Mouse (Mus musculus) adrenal gland, postnatal 14 days (tissue): ENCODE data around the gene Ankrd17. TPM values are rescaled to one million over a fixed set of nuclear protein-coding genes. Genes with fewer than 3 reads are reported as not detected.
A peak's percentile ranks its signal among the peaks of the same experiment; 100 is the strongest.
"Not testable (repeated sequence)": the region's sequence is repeated elsewhere in the genome, so short reads cannot be mapped to it uniquely, and the experiment has no call there.

Experiments used
- DNase-seq: peaks from one replicate; pipeline ENCODE4 v3.0.0; 2021; ENCODE audit warnings: mixed read lengths
- total RNA-seq: library from RNA; stranded (reverse); gene quantifications from 2 replicates; pipeline ENCODE4 v1.2.3, GENCODE M21; 2021

Ankrd17 gene
- total RNA-seq, 1 experiment from 2014 or later, result 100 TPM

DNA sequence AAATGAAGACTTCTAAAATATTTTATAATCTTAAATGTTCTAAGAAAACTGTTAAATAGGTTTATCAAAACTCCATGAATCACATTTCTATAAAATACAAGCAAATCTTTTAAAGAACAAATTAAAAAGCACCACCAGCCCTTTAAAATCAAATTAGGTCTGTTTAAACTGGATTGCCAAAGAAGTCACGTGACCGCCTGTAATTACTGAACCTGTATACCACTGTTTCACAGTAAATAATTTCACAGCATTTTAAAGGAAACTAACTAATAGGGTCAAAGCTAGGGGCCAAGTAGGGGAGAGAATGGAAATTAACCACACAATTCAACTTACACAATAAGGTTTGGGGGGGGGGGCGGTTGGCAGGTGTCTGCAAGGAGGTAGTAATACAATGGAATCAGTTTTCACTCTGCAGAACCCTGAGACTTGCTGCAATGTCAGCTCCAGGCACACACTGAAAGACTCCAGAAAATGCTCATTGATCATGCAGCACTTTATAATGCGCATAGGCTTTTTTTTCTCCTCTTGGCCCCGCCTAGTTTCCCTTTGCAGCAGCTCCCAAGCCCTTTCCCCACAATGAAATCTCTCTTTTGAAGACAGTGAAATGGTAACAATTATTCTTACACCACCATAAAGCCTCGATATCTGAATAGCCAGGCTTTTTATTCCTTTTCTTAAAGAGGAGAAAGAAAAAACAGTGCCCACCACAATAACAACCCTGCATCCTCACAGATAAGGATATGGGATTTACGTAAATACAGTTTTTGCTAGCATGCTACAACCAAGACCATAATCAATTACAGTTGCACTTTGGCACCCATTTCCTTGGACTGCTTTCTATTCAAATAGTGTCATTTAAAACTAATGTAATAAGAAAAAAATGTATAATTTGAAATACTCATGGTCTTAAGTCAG is 27.9 kb downstream of the Ankrd17 start:
- DNase-seq, result no peak

DNA sequence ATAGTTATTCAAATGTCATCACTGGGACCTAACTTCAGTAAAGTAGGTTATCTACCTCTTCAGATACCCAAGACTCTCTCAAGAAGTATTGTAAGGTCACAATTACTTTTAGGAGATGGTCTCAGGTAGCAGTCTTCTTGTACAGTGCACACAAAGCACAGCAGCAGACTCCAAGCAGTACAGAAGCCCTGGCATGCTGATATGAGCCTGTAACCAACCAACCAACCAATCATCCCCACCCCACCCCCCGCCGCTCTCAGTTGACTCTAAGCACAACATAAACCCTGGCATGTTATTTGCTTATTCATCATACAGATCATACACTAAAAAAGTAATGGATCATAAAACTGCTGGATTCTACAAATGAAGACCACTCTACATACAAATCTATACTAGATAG is 33.9 kb downstream of the Ankrd17 start:
- DNase-seq, result no peak

DNA sequence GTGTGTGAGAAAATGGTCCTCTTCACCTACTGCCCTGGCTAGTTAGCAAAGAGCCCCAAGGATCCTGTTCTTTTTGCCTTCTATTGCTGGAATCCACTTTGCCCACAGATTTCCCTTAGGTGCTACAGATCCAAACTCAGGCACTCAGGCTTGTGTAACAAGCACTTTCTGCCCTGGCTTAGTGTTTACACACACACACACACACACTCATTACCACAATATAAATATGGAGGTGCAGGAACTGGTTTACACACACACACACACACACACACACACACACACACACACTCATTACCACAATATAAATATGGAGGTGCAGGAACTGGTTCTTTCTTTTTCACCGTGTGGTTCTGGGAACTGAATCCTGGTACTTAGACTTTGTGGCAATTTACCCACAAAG is 35.3 kb downstream of the Ankrd17 start:
- DNase-seq, result no peak

DNA sequence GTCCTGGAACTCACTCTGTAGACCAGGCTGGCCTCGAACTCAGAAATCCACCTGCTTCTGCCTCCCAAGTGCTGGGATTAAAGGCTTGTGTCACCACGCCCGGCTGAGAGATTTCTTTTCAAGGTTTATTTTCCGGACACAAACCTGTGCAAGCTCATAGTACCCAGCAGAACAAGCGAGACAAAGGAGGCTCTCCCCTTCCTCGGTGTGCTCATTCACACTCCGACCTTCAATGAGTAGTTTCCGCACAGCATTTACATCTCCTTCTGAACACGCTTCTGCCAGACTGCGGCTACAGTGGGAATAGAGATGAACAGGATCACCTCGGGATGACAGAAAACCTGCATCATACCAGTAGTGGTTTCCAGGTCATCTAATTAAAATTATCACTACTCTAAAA is 68.0 kb downstream of the Ankrd17 start:
- no peak for DNase-seq

DNA sequence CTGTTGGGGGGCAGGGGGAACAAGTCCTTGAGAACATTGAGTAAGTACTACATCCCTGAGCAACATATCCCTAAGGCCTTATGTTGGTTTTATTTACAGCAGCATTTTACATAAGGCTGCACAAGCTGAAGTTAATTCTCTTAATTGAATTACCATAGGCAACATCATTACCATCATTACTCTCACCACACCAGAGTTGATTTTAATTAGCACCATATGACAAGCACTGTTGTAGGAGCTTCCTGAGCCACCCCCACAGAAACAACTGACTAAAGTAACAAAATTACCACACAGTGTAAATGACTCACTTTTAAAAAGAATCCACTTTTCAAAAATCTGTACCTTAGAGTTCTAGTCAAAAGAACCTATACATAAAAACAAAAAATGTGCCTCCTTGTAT is 76.5 kb downstream of the Ankrd17 start:
- DNase-seq, result no peak

DNA sequence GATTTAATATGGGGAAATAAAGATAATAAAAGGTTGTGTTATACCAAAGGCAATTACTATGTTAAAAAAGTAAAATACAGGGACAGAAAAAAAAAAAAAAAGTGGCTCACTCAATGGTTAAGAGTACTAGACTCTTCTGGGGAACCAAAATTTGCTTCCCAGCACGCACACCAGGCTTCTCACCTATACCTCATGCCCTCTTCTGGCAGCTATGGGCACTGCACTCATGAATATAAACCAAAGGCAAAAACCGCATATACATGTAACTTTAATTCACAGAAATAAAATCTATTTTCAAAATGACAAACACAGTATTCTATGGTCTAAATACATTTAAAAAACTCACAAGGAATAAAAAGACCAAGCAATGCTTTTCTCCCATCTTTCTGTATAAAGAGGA is 79.8 kb downstream of the Ankrd17 start:
- peak; percentile 60 for DNase-seq

DNA sequence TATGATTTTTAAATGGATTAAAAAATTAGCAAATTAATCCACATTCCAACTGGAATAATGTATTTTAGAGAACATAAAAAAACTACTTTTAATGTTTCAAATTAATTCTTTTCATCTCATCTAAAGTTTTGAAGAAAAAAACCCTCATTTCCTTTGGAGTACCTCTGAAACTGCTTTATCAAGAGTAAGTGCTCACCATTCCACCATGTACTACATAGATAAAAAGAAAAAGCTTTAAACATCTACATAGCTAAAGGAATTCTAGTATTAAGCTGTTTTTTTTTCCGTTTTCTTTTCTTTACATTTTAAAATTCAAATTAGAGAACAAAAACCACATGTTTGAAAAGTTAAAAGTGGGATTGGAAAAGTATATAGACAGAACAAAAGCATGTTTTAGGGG is 86.3 kb downstream of the Ankrd17 start:
- no peak for DNase-seq

DNA sequence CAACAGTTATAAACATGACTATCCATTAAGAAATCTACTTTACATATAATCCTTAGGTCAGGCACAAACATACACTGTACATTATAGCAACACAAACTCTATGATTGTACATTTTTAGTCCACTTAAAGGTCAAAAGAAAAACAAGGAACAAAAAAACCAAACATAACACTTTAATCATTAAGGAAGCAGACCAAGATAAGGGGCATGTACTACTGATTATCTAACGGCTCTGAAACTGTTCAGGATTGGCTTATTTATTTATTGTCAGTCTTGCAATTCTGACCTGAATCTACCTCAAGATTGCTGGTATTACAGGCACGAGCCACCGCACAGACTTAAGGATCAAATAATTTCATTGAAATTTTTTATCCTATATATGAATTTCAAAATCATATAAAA is 87.0 kb downstream of the Ankrd17 start:
- DNase-seq, result no peak

DNA sequence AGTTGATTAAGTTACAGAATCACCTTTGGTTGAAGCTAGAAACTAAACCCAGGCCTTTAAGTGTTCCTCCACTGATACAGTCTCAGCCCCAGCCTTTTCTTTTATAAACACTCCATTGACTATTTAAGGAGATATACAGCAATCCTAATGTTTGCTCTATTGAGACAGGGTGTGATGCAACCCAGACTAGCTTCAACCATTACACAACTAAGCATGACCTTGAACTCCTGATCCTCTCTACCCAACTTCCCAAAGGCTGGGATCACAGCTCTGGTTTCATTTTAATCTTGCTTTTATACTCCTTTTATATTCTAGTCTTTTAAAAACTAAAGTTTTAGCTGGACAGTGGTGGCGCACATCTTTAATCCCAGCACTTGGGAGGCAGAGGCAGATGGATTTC is 88.9 kb downstream of the Ankrd17 start:
- peak; percentile 57 for DNase-seq

DNA sequence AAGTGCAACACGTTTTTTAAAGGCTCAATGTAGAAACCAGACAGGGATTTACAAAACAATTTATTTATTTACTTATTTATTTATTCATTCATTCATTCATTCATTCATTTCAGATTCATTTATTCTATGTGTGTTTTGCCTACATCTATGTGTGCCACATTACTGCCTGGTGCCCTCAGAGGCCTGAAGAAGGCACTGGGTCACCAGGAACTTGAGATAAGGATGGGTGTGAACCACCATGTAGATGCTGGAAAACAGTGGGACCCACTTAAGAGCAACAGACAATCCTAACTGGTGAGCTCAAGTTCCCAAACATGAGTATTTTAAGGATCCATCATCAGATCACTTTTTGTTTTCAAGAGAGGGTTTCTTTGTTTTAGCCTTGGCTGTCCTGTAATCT is 91.6 kb downstream of the Ankrd17 start:
- DNase-seq, result no peak

DNA sequence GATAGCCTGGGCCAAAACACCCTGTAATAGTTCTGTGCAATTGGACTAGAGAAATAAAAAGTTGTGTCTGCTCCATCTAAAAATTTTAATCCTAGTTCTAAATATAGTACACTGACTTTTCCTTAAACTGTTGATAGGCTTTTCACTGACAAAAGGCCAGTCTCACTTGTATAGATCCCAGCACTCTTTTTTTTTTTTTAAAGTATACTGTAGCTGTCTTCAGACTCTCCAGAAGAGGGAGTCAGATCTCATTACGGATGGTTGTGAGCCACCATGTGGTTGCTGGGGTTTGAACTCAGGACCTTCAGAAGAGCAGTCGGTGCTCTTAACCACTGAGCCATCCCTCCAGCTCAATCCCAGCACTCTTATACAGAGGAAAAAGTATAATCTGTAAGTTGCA is 104.1 kb downstream of the Ankrd17 start:
- not testable (repeated sequence) for DNase-seq

DNA sequence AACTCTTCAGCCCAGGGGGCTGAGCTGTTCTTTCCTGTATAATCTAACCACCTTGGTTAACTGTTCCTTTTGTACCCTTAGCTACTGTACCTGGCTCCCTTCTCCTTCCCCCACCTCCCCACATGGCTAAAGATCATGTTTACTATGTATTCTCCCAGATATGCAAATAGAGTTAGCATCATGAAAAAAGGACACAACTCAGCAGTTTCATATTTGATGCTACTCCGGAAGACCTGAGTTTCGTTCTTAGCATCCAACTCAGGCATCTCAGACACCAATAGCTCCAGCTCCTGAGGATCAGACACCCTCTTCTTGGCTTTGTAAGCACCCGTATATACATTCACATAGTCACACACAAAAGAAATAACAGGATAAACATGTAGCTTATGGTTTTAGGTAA is 109.4 kb downstream of the Ankrd17 start:
- DNase-seq, result no peak

DNA sequence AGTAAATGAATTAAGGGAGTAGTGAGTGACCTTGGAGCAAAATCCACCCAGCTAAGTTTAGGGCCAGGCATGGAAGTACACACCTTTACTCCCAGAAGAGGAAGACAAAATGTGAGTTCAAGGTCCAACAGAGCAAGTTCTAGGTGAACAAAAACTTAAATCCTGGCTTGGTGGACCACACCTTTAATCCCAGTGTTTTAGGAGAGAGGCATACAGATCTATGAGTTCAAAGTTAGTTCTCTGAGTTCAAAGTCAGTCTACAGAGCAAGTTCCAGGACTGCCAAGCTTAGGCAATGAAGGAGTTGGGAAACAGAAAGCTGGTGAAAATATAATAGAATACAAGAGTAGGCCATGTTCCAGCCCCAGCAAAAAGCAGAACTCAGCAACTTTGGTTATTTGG is 118.9 kb downstream of the Ankrd17 start:
- DNase-seq, result no peak

DNA sequence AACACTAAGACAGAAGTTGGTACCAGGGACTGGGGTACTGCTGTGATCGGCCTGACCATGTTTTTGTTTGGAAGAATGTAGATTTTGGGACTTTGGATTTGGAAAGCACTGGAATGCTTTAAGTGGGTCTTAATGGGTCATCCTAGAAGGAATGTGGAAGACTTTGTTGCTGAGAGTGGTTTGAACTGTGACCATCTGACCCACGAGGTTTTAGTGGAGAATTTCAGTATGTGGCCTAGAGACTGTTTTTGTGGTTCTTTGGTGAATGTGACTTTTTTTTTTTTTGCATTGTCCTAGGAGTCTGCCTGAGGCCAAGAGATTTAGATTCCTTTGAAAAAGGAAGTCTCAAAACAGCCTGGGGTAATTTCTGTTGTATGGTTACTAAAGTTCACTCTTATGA is 119.4 kb downstream of the Ankrd17 start:
- no peak for DNase-seq

DNA sequence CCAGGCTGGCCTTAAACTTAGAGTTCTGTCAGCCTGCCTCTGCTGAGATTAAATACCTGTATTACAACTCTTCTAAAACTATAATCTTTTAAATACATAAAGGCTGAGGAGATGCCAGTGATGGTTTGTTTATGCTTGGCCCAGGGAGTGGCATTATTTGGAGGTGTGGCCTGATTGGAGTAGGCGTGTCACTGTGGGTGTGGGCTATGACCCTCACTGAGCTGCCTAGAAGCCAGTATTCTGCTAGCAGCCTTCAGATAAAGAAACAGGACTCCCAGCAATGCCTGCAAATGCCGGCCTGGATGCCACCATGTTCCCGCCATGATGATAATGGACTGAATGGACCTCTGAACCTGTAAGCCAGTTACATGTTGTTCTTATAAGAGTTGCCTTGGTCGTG is 119.8 kb downstream of the Ankrd17 start:
- DNase-seq, result no peak

DNA sequence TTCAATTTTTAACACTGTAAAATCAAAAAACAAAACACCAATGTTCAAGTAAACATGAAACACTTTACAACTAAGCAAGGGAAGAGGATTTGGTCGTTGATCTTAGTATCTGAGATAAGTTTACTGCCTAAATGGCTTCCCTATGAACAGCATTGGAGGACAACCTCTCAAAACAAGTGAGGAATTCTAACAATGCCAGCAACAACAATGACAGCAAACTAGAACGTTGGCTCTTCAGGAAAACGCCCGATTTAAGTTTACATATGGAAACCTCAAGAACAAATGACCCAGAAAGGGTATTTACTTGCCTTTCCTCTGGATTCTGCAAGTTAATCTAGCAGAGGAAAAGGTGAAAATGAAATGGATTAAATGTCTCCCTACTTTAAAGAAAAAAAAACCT is 121.0 kb downstream of the Ankrd17 start:
- DNase-seq, result no peak

DNA sequence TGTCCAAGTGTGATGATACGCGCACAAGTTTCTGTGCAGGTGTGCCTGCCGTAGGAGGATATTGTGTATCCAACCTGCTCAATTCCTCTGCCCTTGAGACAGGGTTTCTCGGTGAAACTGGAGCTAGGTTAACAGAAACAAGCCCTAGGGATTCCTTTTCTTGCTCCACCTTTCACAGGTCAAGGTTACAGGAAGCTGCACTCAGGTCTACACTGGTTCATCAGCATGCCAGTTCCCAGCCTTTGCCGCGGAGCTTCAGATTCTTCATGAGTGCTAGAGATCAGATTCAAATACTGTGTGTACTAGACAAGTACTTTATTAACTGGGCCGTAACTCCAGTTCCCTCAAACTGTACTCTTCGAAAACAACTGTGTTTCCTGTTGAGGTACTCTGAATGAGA is 131.2 kb downstream of the Ankrd17 start:
- no peak for DNase-seq

DNA sequence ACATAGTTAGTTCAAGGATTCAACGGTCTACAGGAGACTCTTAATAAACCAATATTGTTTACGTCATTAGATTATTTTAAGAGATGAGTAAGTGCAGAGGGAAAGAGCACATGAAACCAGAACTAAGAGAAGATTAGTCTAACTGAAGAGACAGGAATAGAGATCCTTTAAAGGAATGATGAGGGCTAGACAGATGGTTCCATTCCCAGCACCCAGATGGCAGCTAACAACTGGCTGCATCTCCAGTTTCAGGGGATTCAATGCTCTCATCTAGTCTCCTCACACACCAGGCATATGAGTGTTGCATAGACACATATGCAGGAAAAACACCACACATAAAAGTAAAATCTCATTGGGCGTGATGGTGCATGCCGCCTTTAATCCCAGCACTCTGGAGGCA is 133.1 kb downstream of the Ankrd17 start:
- no peak for DNase-seq

DNA sequence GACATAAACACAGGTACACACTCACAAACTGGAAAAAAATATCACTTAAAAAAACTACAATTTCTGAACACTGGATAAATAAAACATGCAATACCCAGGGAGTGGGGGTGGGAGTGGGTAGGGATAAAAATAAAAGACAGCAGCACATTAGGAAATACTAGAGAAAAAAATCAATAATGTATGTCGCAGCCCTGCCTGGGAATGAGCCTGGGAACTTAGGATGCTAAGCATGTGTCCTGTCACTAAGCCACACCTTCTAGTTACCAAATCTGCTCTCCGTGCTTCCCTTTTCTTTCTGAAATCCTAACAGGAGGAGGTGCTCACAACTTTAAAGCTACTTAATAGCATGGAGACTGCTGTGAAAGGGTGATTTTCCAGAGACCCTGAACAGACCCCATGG is 136.6 kb downstream of the Ankrd17 start:
- DNase-seq, result no peak

DNA sequence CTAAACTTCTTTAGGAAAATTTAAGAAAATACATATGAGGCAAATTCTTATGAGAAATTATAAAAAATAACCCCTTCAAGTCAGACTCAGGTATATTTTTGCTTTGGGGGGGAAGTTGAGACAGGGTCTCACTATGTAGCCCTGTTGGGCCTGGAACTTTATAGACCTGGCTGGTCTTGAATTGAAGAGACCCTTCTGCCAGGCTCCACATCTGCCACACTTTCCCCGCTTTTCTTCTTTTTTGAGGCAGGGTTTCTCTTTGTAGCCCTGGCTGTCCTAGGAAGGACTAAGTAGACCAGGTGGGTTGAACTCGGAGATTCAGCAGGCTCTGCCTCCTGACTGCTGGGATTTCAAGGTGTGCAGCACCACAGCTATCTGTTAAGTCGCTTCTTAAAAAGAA is 139.7 kb downstream of the Ankrd17 start:
- no peak for DNase-seq

DNA sequence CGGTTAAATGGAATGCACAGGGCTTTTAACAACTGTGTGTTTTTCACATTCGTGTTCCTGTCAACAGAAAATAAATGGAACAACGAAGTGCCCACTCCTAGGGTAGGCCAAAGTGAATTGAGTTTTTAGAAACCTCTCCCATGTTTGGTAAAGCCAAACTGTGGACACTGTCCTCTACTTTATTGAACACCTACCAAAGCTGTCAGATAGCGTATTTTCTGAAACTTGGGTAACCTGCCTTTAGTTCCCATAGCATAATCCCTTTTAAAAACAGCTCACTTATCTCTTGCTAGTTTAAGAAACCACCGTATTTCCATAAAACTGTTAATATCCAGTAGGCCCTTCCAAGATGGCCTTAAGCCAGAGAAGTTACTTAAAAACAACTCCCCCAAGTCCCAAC is 141.6 kb downstream of the Ankrd17 start:
- no peak for DNase-seq

DNA sequence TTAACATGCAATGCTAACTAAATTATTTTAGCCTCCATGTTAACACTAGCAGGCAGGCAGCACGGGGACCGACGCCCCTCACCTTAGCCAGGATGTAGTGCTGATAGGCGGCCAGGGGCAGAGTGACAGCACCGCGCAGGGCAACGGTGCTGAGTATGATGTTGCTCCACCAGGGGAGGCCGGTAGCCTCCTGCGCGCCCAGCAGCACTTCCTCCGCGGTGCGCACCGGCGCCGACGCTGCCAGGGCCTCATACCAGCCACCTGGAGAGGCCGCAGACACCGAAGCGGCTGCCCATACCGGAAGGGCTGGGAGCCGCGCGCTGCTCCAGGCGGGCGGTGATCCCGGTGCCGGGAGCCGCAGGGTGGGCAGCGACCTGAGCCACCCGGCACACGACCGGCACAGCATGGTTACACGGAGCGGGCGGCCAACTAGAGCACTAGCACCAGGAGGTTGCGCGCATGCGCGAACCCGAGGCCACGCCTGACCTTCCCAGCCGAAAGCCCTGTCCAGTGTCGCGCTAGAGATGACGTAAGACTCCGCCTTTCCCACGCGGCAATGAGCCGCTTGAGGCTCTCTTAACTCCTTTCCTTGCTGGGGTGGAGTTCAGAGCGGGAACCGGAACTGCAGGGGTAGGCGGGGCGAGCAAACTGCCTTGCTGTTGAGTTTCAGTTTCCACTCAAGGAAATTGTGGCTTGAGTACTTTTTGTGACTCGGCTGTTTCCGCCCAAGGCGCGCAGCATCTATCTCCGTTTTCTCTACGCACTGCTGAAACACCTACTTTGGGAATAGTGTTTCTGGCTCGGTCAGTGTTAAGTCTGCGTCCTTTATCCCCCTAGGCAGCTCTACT is 142.6 kb downstream of the Ankrd17 start, which contains the start of gene Cox18:
TSS of gene Cox18 (minus strand) at position 468 of the 848 bp plus-strand sequence.
- peak; percentile 99 for DNase-seq

DNA sequence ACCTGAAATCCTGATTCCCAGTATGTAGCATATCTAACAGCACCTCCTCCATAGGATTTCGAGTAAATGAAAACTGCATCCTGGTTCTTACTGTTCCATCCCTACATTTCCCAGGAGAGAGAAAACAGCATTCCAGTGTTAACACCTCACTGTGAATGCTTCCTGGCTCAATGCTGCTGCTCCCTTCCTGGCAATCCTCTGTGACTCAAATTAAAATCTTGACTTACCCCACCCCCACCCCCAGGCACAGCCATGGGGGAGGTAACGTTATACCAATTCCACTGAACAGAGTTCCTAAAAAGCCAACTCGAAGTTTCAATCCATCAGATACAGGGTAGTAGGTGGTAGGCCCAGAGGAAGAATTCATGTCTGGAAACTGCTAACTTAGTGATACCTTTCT is 143.4 kb downstream of the Ankrd17 start:
- no peak for DNase-seq
